8 mouse cellular contexts compared by ENCODE assay signal in the genomic region with DNA sequence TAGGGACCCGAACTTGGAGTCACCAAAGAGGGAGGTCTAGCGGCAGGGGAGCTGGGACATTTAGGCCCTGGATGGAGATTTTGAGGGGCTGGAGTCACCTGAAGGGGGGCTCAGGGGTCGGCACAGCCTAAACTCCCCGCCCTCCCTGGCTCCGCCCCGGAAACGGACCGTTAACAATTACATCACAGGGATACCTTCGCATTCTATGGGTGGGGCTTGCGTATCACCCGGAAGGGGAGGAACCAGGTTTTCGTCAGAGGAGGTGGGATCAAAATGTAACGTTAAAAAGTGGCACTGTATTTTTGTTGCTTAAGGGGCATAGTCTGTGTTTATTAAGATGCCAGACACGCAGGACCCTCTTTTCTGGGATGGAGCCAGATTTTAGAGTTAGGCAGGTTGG. TPM values are rescaled to one million over a fixed set of nuclear protein-coding genes. Genes with fewer than 3 reads are reported as not detected.
A peak's percentile ranks its signal among the peaks of the same experiment; 100 is the strongest.
DNase-seq lines count a peak whose midpoint lies in the region.
"Not testable (repeated sequence)": the region's sequence is repeated elsewhere in the genome, so short reads cannot be mapped to it uniquely, and the experiment has no call there.

A gene (minus strand): TSS at position 246 of the 400 bp plus-strand sequence.

- DNase-seq in ZHBTc4 (ENCODE audit: low read depth, low spot score): peak; percentile 92
- DNase-seq in embryo, embryonic 10 days (ENCODE audit: low spot score): peak; percentile 92
- DNase-seq in gastrocnemius, postnatal 36 days: peak; percentile 60 to 72
- peak; percentile 94 for DNase-seq in induced T-regulatory cell, adult 2 months (ENCODE audit: low read depth)
- DNase-seq in left cerebral cortex, adult 18-20 months (ENCODE audit: low spot score in 2 of 2): peak; percentile 79 to 84
- DNase-seq in lung, postnatal 14 days: peak; percentile 83
- DNase-seq in retina, embryonic 14.5 days (ENCODE audit: low spot score): peak; percentile 76
- DNase-seq in thymus, postnatal 14 days: peak; percentile 88

- intact Hi-C loops in gastrocnemius, postnatal 36 days (cut with DNase I): not testable (repeated sequence)

RNA-seq across cellular contexts. Expression of the gene that starts here (rescaled TPM):
- total RNA-seq in gastrocnemius, postnatal 36 days (2021): 10 to 100 TPM; 18.5 to 19.1 TPM
- total RNA-seq in left cerebral cortex, adult 18-20 months (2021): 100 to 1,000 TPM; 226 to 245 TPM

Comparison
In these comparisons a context has a peak if more than half of its experiments do, and no peak if none do; other contexts are left out.
1. Peak in every context shown above with its lines: DNase-seq.
2. RNA of the gene that starts here (total RNA-seq): 226 to 245 TPM in left cerebral cortex, adult 18-20 months; 18.5 to 19.1 TPM in gastrocnemius, postnatal 36 days; every median in the first group is over 10 times any median in the second.